Mouse (Mus musculus) liver, embryonic 12.5 days (tissue): Measurements from ENCODE around the gene Plac1. TPM values are rescaled to one million over a fixed set of nuclear protein-coding genes. Genes with fewer than 3 reads are reported as not detected.
"Not testable (repeated sequence)": the region's sequence is repeated elsewhere in the genome, so short reads cannot be mapped to it uniquely, and the experiment has no call there.

Source experiments
- ATAC-seq: fragments of 200-750 bp; cut with Nextera tagmentation; 2 replicates; pipeline ENCODE4 v1.8.0; 2017; ENCODE audit warnings: moderate number of reproducible peaks, mild to moderate bottlenecking, moderate library complexity
- H3K27ac ChIP-seq: fragments of 300-500 bp; sonication (generic); 2 replicates; pipeline ENCODE4 v1.5.1; 2016; ENCODE audit warnings: mild to moderate bottlenecking
- H3K27me3 ChIP-seq: fragments of 300-500 bp; sonication (generic); replicated peaks from 2 replicates; pipeline ENCODE4 v1.6.1; 2016; ENCODE audit warnings: mild to moderate bottlenecking, moderate library complexity
- H3K36me3 ChIP-seq: fragments of 300-500 bp; sonication (generic); 2 replicates; pipeline ENCODE4 v1.6.1; 2016; ENCODE audit warnings: mild to moderate bottlenecking, moderate library complexity
- H3K4me1 ChIP-seq: fragments of 300-500 bp; sonication (generic); 2 replicates; pipeline ENCODE4 v1.6.1; 2016
- H3K4me2 ChIP-seq: fragments of 300-500 bp; sonication (generic); 2 replicates; pipeline ENCODE4 v1.6.1; 2016; ENCODE audit warnings: mild to moderate bottlenecking, moderate library complexity
- H3K4me3 ChIP-seq: fragments of 300-500 bp; sonication (generic); 2 replicates; pipeline ENCODE4 v1.5.1; 2016; ENCODE audit warnings: mild to moderate bottlenecking, moderate library complexity
- H3K9ac ChIP-seq: fragments of 300-500 bp; sonication (generic); 2 replicates; pipeline ENCODE4 v1.6.1; 2016; ENCODE audit warnings: mild to moderate bottlenecking, moderate library complexity
- H3K9me3 ChIP-seq: fragments of 300-500 bp; sonication (generic); replicated peaks from 2 replicates; pipeline ENCODE4 v1.6.1; 2016; ENCODE audit warnings: mild to moderate bottlenecking, moderate library complexity
- WGBS: fragments of 180-500 bp; shearing (Covaris S2); methylation state at CpG from one replicate; pipeline ENCODE4 v1.1.7; 2016; ENCODE audit not compliant: insufficient replicate concordance; 5-methylcytosine and 5-hydroxymethylcytosine counted together
- microRNA counts: library from miRNA; unstranded; fragments of <30 nt; microRNA quantifications from one replicate; lab custom pipeline; 2017
- microRNA-seq: library from miRNA; unstranded; fragments of <30 nt; microRNA quantifications from one replicate; pipeline ENCODE4, GENCODE M21; 2017
- polyA plus RNA-seq: library from polyadenylated mRNA; unstranded; fragments of >200 nt; fragmentation: Nextera tagmentation; extraction: Ambion mirVana; gene quantifications from 2 replicates; pipeline ENCODE4 v1.2.1, GENCODE M21; 2016

Gene Plac1
- polyA plus RNA-seq, 1 experiment from 2014 or later: 3.0 TPM

GRCm38 (mm10) chrX:53040138-53040537 lies 199.8 kb downstream of the Plac1 start:
- Histone ChIP-seq H3K4me2 (no peak overlapping the region), H3K4me3 (no peak overlapping the region), H3K4me1 (peaks cover 6% of the 10 kb centered on the region; the same call in 1 of the 2 replicates), H3K9ac (no peak overlapping the region), H3K36me3 (no peaks in the 10 kb centered on the region), H3K9me3 (no peaks in the 10 kb centered on the region), H3K27me3 (no peaks in the 10 kb centered on the region), H3K27ac (no peak overlapping the region)
- no peak for ATAC-seq
- WGBS: 77% methylated on average over 6 of the region's 6 CpGs

- no peak for ATAC-seq
- WGBS: 64% methylated on average over 5 of the region's 5 CpGs
Observed at GRCm38 (mm10) chrX:53039651-53040050, 200.3 kb downstream of the Plac1 start.

GRCm38 (mm10) chrX:53038194-53038593 lies 201.7 kb downstream of the Plac1 start:
- Histone ChIP-seq H3K27ac (no peak overlapping the region), H3K36me3 (no peaks in the 10 kb centered on the region), H3K9me3 (no peaks in the 10 kb centered on the region), H3K27me3 (no peaks in the 10 kb centered on the region), H3K9ac (no peak overlapping the region), H3K4me3 (no peak overlapping the region), H3K4me2 (no peak overlapping the region), H3K4me1 (peaks cover 6% of the 10 kb centered on the region; the same call in 1 of the 2 replicates)
- ATAC-seq: no peak; the same call in 1 of the 2 replicates
- 66% methylated on average over 4 of the region's 4 CpGs for WGBS

More at GRCm38 (mm10) chrX:53039651-53040050, 200.3 kb downstream of the Plac1 start:
- H3K27ac ChIP-seq: no peak overlapping the region
- H3K9ac ChIP-seq: no peak overlapping the region
- no peaks in the 10 kb centered on the region for H3K27me3 ChIP-seq
- H3K4me2 ChIP-seq: no peak overlapping the region
- peaks cover 6% of the 10 kb centered on the region; the same call in 1 of the 2 replicates for H3K4me1 ChIP-seq
- H3K9me3 ChIP-seq: no peaks in the 10 kb centered on the region
- no peak overlapping the region for H3K4me3 ChIP-seq
- H3K36me3 ChIP-seq: no peaks in the 10 kb centered on the region

GRCm38 (mm10) chrX:53029559-53029958 lies 210.4 kb downstream of the Plac1 start:
- H3K27ac ChIP-seq: no peak overlapping the region
- no peak overlapping the region for H3K4me2 ChIP-seq
- whole genome bisulfite sequencing: 17% methylated on average over 5 of the region's 5 CpGs
- no peaks in the 10 kb centered on the region for H3K9me3 ChIP-seq
- no peak overlapping the region for H3K4me3 ChIP-seq
- no peaks in the 10 kb centered on the region for H3K27me3 ChIP-seq
- no peak for ATAC-seq
- no peaks in the 10 kb centered on the region for H3K36me3 ChIP-seq
- H3K4me1 ChIP-seq: peaks cover 3% of the 10 kb centered on the region; the same call in 1 of the 2 replicates
- no peak overlapping the region for H3K9ac ChIP-seq

- Histone ChIP-seq H3K27ac (no peak overlapping the region), H3K9me3 (no peaks in the 10 kb centered on the region), H3K36me3 (peaks cover 8% of the 10 kb centered on the region; the same call in 1 of the 2 replicates), H3K4me2 (no peak overlapping the region), H3K9ac (no peak overlapping the region), H3K4me3 (no peak overlapping the region), H3K27me3 (no peaks in the 10 kb centered on the region), H3K4me1 (peaks cover 3% of the 10 kb centered on the region; the same call in 1 of the 2 replicates)
- ATAC-seq: no peak
- WGBS: 54% methylated on average over 11 of the region's 11 CpGs
Observed at GRCm38 (mm10) chrX:53025471-53026223, 214.3 kb downstream of the Plac1 start.

GRCm38 (mm10) chrX:53024268-53024667 lies 215.6 kb downstream of the Plac1 start:
- not testable (repeated sequence) for ATAC-seq, H3K4me2 ChIP-seq, H3K4me1 ChIP-seq, H3K9ac ChIP-seq, H3K27me3 ChIP-seq, H3K9me3 ChIP-seq, H3K4me3 ChIP-seq, H3K27ac ChIP-seq
- 13% methylated on average over 3 of the region's 3 CpGs for WGBS
- peaks cover 17% of the 10 kb centered on the region for H3K36me3 ChIP-seq

GRCm38 (mm10) chrX:53023021-53023420 lies 216.9 kb downstream of the Plac1 start:
- Histone ChIP-seq H3K4me3 (no peak overlapping the region), H3K4me2 (no peak overlapping the region), H3K9ac (no peak overlapping the region), H3K4me1 (peaks cover 3% of the 10 kb centered on the region; the same call in 1 of the 2 replicates), H3K9me3 (no peaks in the 10 kb centered on the region), H3K27ac (no peak overlapping the region), H3K27me3 (no peaks in the 10 kb centered on the region), H3K36me3 (peaks cover 27% of the 10 kb centered on the region)
- WGBS: 78% methylated on average over 2 of the region's 2 CpGs
- ATAC-seq: no peak

MicroRNAs within 50 kb of the gene (microRNA counts, 519-probe panel; counts per million panel counts)
- 6,852 counts per million, percentile 95 among the panel's probes with 10 or more counts for microRNA mmu-miR-322 (lab: Ali Mortazavi, UCI)
- microRNA mmu-miR-351 (lab: Ali Mortazavi, UCI): 582 counts per million, percentile 70 among the panel's probes with 10 or more counts
- microRNA mmu-miR-450a-3p (lab: Ali Mortazavi, UCI): 582 counts per million, percentile 70 among the panel's probes with 10 or more counts
- microRNA mmu-miR-450a-5p (lab: Ali Mortazavi, UCI): 4,984 counts per million, percentile 85 among the panel's probes with 10 or more counts
- 582 counts per million, percentile 70 among the panel's probes with 10 or more counts for microRNA mmu-miR-450b-3p (lab: Ali Mortazavi, UCI)
- 582 counts per million, percentile 70 among the panel's probes with 10 or more counts for microRNA mmu-miR-450b-5p (lab: Ali Mortazavi, UCI)
- microRNA mmu-miR-503 (lab: Ali Mortazavi, UCI): 582 counts per million, percentile 70 among the panel's probes with 10 or more counts
- 582 counts per million, percentile 70 among the panel's probes with 10 or more counts for microRNA mmu-miR-542-3p (lab: Ali Mortazavi, UCI)
- 3,432 counts per million, percentile 76 among the panel's probes with 10 or more counts for microRNA mmu-miR-542-5p (lab: Ali Mortazavi, UCI)

Small RNA genes within 50 kb of the gene (microRNA-seq; reads per million reads assigned to microRNA genes)
- gene Mir322 (38,941 reads per million, percentile 99 among the genes with 10 or more reads in this experiment), gene Mir351 (5,586 reads per million, percentile 89 among the genes with 10 or more reads in this experiment), gene Mir450-1 (43.9 reads per million, percentile 40 among the genes with 10 or more reads in this experiment), gene Mir450-2 (15.1 reads per million, percentile 27 among the genes with 10 or more reads in this experiment), gene Mir450b (571 reads per million, percentile 69 among the genes with 10 or more reads in this experiment), gene Mir503 (1,330 reads per million, percentile 77 among the genes with 10 or more reads in this experiment), gene Mir542 (1,199 reads per million, percentile 75 among the genes with 10 or more reads in this experiment)

Other genes starting within 250 kb of the Plac1 start
- 6.7 and 7.9 TPM in 2 replicates for gene Fam122b, start 29.7 kb upstream of the Plac1 start, polyA plus RNA-seq
- not detected in 2 replicates for gene Fam122c, start 33.3 kb upstream of the Plac1 start, polyA plus RNA-seq
- gene Mospd1, start 130.4 kb upstream of the Plac1 start, polyA plus RNA-seq: 36.5 and 37.6 TPM in 2 replicates
- gene Etd, start 194.8 kb upstream of the Plac1 start, polyA plus RNA-seq: not detected in 2 replicates